Mouse (Mus musculus) kidney, postnatal 10 days (tissue): Measurements from ENCODE around the gene Rnf40.

Source experiments
- DNase-seq: peaks from one replicate; pipeline ENCODE4 v3.0.0; 2021; ENCODE audit warnings: mixed read lengths

Gene Rnf40

DNA sequence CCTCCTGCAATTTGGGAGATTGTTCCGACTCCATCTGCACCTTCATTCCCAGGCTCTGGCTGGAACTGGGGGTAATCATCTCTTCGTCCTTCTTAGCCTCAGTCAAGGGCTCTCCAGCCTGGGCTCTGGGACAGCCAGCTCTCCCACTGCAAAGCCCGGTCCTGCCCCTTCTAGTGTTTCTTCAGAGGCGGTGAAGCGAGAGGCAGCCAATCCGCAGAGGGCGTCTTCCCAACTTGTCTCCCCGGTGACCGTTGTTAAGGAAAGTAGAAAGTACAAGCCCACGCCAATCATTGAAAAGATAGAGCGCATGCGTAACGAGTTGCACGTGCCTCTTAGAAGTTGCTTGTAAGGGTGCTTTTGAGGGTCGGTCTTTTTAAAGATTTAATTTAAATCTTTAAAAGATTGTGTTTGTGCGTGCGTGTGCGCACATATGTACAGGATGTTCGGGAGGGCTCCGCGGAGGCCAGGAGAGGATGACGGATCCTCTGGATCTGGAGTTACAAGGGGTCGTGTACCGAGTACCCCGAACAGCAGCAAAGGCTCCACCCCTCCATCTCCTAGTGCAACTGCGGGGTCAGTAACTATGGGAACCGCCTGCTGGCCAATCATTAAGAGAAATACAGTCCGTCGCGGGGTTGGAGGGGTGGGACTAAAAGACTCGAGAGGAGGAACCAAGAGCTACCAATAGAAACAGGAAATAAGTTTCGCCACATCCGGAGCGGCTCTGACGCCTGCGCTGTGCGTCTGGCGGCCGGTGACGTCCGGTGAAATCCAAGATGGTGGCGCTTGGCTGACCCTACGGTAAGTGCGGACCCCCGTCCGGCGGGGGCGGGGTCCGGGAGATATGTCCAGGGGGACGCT, at the start of gene Rnf40, which contains the start of gene Ccdc189:
Gene Rnf40, plus strand, starts transcription at position 757 of the 861 bp plus-strand sequence.
Gene Ccdc189, minus strand, starts transcription at position 585 of the 861 bp plus-strand sequence.
- DNase-seq = peak; percentile 95

DNA sequence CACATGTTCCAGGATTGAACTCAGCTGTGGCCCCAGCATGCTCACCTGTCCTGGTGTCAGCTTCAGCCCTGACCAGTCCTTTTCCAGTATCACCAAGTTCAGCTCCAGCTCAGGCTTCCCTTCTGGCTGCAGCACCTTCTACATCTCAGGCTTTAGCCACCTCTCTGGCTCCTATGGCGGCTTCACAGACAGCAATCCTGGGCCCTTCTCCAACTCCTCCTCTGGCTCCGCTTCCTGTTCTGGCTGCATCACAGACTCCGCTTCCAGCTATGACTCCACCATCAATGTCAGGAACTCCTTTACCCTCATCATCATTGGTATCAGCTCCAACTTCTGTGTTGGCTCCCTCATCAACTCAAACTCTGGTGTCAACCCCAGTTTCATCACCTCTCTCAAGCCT, 46.9 kb upstream of the Rnf40 start:
- DNase-seq = no peak

- DNase-seq = no peak
Observed at GRCm38 (mm10) chr7:127549116-127549835, 39.3 kb upstream of the Rnf40 start.

DNA sequence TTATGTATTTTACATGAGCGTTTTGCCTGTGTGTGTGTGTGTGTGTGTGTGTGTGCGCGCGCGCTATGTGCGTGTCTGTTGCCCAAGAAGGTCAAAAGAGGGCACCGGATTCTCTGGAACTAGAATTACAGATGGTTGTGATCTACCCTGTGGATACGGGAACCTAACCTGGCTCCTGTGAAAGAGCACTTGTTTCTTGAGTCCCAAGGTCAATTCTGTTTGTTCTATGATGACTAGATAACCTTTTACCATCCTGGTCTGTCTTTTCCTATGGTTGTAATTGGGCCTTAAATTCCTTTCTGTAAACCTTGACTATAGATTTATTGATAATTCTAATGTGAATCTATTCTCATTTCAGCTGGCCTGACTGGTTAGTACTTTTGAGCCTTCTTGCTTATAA, 37.0 kb upstream of the Rnf40 start:
- no peak for DNase-seq

GRCm38 (mm10) chr7:127560580-127560979, 28.0 kb upstream of the Rnf40 start:
- DNase-seq = no peak

DNA sequence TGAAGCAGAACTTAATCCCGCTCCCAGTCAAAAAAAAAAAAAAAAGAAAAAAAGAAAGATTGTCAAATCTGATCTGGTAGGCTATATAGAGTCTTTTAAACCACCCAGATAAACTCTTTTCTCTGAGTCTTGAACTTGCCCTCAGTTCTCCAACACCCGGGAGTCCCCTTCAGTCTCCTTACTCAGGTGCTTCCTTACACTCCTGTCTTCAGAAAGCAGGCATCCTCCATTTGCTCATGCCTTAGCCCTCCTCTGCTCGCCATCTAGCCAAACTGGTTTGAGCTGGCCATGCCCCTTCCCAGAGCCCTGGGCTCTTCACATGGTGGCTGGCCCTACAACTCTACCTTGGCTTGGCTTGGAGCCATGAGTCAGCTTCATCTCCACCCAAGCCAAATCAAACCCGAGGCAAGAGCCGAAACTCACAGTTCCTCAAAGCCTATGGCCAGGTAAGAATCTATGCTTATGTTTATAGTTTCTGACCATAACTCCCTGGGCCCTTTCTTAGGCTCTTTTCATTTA, 27.2 kb upstream of the Rnf40 start, which contains the start of gene Tmem265:
Gene Tmem265, plus strand, starts transcription at position 51 of the 519 bp plus-strand sequence.
- DNase-seq = peak; percentile 37

- DNase-seq = peak; percentile 48
Observed at GRCm38 (mm10) chr7:127564381-127565150, 24.0 kb upstream of the Rnf40 start.

DNA sequence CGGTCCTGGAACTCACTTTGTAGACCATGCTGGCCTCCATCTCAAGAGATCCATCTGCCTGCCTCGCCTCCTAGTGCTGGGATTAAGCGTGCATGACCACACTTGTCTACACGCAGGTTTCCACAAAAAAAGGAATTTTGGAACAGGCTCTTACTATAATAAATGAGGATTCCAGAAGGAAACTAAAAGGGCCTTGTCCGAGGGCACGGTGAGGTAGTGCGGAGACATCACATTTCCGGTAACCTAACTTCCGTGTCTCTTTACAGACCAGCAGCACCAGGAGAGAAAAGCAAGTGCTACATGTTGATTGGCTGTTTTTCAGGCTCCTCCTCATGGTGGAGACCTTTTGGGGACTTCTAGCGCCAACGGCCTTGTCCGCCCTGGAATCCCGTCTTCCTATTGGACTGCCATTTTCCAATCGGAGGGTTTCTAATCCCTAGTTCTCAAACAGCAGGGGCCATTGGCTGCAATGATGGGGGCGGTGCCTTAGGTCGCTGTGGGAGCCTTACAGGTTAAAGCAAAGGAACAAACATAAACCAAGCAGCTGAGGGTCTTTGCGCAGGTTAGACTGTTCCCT, 15.6 kb upstream of the Rnf40 start, which contains the start of gene Phkg2:
Gene Phkg2, plus strand, starts transcription at position 446 of the 577 bp plus-strand sequence.
- DNase-seq = peak; percentile 93

GRCm38 (mm10) chr7:127573503-127574008, 15.0 kb upstream of the Rnf40 start:
- DNase-seq = no peak

- no peak for DNase-seq
Observed at GRCm38 (mm10) chr7:127574115-127574514, 14.5 kb upstream of the Rnf40 start.

DNA sequence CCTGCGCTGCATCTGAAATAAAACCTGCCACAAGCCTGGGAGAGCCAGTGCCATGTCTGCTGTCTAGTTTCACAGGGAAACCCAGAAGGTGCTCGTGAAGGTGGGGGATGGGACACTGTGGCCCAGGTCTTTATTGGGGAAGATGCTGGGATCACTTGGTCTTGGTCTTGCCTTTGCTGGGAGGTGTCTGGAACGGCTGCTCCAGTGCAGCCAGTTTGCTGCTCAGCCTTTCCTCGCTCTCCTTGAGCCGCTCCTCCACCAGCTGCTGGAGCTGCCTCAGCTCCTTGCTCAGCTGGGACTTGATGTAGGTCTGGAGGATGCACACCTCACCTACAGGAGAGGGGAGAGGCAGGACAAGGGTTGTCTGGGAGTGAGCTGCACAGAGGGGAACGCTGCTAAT, 5.3 kb upstream of the Rnf40 start:
- DNase-seq = no peak

- no peak for DNase-seq
Observed at GRCm38 (mm10) chr7:127585031-127585430, 3.5 kb upstream of the Rnf40 start.

GRCm38 (mm10) chr7:127586149-127586548, 2.4 kb upstream of the Rnf40 start:
- no peak for DNase-seq

DNA sequence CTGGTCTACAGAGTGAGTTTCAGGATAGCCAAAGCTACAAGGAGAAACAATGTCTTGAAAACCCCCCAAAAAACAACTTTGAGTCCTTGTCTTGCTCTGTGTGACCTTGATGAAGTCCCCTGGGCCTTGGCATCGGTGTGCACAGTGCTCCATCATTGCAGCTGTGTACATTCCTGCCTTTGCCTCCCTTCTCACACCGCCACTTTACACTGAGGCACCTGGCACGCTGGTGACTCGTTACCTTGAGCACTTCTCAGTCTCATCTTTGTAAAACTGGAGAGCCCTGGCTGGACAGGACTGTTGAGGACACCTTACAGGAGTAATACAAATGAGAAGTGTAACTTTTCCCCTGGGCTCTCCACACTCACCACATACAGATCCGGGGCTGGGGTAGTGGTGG, 1.4 kb upstream of the Rnf40 start:
- no peak for DNase-seq

GRCm38 (mm10) chr7:127588901-127589300, 334 bp downstream of the Rnf40 start:
- DNase-seq = no peak

DNA sequence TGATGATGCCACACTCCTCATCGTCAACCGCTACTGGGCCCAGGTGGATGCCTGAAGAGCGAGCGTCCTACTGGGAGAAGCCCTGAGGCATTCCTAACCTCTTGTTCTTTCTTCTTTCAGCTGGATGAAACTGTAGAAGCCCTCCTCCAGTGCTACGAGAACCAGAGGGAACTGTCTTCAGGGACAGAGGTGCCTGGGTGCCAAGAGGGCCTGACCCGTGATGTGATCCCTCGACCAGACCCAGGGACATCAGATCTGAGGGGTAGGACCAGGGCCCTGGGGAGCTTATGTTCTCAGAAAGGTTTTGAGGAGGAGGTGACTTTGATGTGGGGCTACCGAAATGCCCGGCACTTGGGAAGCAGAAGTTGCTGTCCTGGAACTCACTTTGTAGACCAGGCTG, 1.1 kb downstream of the Rnf40 start:
- no peak for DNase-seq

DNA sequence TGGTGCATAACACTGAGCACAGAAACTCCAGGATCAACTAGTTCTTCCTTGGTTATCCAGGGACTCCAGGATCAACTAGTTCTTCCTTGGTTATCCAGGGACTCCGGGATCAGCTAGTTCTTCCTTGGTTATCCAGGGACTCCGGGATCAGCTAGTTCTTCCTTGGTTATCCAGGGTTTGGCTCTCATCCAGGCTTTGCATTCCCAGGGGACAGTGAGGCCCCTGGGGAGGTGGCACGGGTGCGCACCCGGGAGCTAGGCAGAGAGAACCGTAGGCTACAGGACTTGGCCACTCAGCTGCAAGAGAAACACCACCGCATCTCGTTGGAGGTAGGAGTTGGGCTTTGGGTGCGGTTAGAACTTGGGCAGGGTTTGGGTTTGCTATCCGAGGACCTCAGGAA, 2.5 kb downstream of the Rnf40 start:
- no peak for DNase-seq

- DNase-seq = no peak
Observed at GRCm38 (mm10) chr7:127592575-127592974, 4.0 kb downstream of the Rnf40 start.

- DNase-seq = no peak
Observed at GRCm38 (mm10) chr7:127596747-127597146, 8.2 kb downstream of the Rnf40 start.

DNA sequence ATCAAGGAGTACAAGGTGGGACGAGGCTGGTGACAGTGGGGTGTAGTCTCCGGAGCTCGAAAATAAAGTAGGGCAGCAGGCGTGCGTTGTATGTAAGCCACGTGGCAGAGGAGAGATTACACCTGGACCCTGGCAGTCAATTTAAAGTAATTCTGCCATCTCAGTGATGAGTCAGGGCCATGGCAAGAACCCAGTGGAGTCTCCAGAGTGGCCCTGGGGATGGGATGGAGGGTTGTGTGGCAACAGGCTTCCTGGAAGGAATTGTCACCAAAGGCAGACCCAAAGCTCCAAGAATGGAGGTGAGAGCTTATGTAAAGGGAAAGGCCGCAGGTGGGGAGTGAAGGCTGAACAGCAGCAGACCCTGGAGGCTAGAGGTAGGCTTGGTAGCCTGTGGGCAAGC, 12.0 kb downstream of the Rnf40 start:
- DNase-seq = no peak

DNA sequence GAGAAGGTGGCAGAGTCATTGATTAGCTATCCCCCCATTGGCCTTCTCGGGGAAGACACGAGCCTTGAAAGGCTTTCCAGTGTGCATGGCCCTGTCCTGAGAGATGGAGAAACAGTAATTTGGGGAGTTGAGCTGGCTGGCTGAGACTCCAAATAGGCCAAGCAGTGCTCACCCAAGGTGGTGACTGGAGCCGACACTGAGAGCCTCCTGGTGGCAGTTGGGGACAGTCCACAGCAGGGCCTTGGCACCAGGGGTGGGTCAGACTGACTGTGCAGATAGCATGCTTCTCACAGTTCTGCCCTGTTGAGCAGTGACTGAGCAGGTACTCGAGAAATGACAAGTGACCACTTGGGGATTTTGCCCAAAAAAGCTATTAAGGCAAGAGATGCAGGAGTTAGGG, 13.2 kb downstream of the Rnf40 start:
- no peak for DNase-seq

- no peak for DNase-seq
Observed at GRCm38 (mm10) chr7:127602903-127603302, 14.3 kb downstream of the Rnf40 start.
